Mouse (Mus musculus): ENCODE results near the gene Ifnz.
"Not testable (repeated sequence)": the region's sequence is repeated elsewhere in the genome, so short reads cannot be mapped to it uniquely, and the experiment has no call there.

Ifnz gene

GRCm38 (mm10) chr4:88785409-88785808, 3.5 kb downstream of the Ifnz start, which contains the start of gene Gm13276:
Gm13276 (plus strand) TSS chr4:88785709.
- DNase-seq (ENCODE audit: low spot score) = not testable (repeated sequence)

- DNase-seq (ENCODE audit: low spot score) = not testable (repeated sequence)
Observed at GRCm38 (mm10) chr4:88788402-88788801, 6.5 kb downstream of the Ifnz start, which contains the start of gene Gm13277. Gm13277 (plus strand) TSS chr4:88788632.

GRCm38 (mm10) chr4:88791250-88791649, 9.3 kb downstream of the Ifnz start, which contains the start of gene Gm13278:
Gm13278 (plus strand) TSS chr4:88791550.
- not testable (repeated sequence) for DNase-seq (ENCODE audit: low spot score)

- not testable (repeated sequence) for DNase-seq (ENCODE audit: low spot score)
Observed at GRCm38 (mm10) chr4:88793936-88794675, 12.2 kb downstream of the Ifnz start, which contains the start of gene Gm13275. Gm13275 (plus strand) TSS chr4:88794487.

DNA sequence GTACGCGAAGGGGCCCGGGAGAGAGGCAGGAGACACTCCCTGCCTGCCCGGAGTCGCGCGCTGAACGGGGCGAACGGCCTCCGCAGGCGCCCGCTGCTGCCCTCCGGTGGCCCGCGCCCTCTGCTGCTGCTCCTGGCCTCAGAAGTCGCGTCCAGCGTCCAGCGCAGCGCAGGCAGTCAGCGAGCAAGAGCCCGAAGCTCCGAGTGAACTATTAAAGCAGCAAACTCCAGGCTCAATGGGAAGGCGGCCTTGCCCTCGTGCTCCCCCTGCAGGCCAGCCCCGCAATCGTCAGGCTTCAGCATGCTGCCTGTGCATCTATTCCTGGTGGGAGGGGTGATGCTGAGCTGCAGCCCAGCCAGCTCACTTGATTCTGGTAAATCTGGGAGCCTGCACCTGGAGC, 15.2 kb downstream of the Ifnz start, which contains the start of gene Gm13279:
Gm13279 (plus strand) TSS at position 301 of the 400 bp plus-strand sequence.
- DNase-seq (ENCODE audit: low spot score) = not testable (repeated sequence)

GRCm38 (mm10) chr4:88799365-88799764, 17.4 kb downstream of the Ifnz start, which contains the start of gene Gm13285:
Gm13285 (plus strand) TSS chr4:88799665.
- DNase-seq (ENCODE audit: low spot score) = not testable (repeated sequence)

- DNase-seq (ENCODE audit: low spot score) = not testable (repeated sequence)
Observed at GRCm38 (mm10) chr4:88802954-88803353, 21.0 kb downstream of the Ifnz start, which contains the start of gene Gm13287. Gm13287 (plus strand) TSS chr4:88803254.

GRCm38 (mm10) chr4:88805231-88805630, 23.3 kb downstream of the Ifnz start, which contains the start of gene Gm13288:
Gm13288 (plus strand) TSS chr4:88805531.
- DNase-seq (ENCODE audit: low spot score) = not testable (repeated sequence)

DNA sequence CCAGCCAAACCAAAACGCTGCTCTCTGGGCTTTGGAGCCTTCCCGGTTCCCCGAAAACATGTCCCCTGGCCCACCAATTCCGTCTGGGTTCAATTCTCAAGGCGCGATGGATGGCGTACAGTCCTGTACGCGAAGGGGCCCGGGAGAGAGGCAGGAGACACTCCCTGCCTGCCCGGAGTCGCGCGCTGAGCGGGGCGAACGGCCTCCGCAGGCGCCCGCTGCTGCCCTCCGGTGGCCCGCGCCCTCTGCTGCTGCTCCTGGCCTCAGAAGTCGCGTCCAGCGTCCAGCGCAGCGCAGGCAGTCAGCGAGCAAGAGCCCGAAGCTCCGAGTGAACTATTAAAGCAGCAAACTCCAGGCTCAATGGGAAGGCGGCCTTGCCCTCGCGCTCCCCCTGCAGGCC, 23.8 kb downstream of the Ifnz start:
- not testable (repeated sequence) for DNase-seq (ENCODE audit: low spot score)

DNA sequence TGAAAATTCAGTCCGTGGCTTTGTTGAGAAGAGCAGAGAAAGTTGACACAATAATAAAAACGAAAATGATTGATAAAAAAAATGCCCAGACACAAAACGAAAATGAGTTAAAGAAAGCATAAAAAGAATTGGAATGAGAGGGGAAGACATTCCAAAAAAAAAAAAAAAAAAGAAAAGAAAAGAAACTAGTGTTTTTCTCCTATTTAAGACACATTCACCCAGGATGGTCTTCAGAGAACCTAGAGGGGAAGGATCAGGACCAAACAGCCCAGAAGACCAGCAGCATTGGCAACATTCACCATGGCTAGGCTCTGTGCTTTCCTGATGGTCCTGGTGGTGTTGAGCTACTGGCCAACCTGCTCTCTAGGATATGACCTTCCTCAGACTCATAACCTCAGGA, 34.0 kb downstream of the Ifnz start, which contains the start of gene Ifna7:
Ifna7 (plus strand) TSS at position 301 of the 400 bp plus-strand sequence.
- DNase-seq (ENCODE audit: low spot score) = no peak

DNA sequence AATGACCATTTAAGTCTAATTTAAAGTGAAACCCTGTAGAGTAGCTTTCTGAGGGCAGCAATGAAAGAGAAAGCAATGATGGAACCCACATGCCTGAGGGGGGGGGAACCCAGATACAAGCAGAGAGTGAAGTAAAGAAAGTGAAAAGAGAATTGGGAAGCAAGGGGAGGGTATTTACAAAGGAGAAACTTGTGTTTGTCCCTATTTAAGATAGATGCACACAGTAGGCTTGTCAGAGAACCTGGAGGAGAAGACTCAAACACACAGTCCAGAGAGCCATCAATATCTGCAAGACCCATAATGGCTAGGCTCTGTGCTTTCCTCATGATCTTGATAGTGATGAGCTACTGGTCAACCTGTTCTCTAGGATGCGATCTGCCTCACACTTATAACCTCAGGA, 37.7 kb downstream of the Ifnz start, which contains the start of gene Ifna11:
Ifna11 (plus strand) TSS at position 301 of the 400 bp plus-strand sequence.
- DNase-seq (ENCODE audit: low spot score) = no peak

- no peak for DNase-seq (ENCODE audit: low spot score)
Observed at GRCm38 (mm10) chr4:88822995-88823394, 41.1 kb downstream of the Ifnz start.

DNA sequence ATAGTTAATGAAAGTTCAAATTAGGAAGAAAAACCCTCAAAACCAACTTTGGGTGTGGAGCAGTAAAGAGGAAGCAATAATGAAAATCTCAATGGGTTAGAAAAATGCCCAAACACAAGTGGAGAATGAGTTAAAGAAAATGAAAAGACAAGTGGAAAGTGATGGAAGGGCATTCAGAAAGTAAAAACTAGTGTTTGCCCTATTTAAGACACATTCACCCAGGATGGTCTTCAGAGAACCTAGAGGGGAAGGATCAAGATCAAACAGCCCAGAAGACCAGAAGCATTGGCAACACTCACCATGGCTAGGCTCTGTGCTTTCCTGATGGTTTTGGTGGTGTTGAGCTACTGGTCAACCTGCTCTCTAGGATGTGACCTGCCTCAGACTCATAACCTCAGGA, 45.2 kb downstream of the Ifnz start, which contains the start of gene Ifna6:
Ifna6 (plus strand) TSS at position 301 of the 400 bp plus-strand sequence.
- DNase-seq (ENCODE audit: low spot score) = not testable (repeated sequence)

DNA sequence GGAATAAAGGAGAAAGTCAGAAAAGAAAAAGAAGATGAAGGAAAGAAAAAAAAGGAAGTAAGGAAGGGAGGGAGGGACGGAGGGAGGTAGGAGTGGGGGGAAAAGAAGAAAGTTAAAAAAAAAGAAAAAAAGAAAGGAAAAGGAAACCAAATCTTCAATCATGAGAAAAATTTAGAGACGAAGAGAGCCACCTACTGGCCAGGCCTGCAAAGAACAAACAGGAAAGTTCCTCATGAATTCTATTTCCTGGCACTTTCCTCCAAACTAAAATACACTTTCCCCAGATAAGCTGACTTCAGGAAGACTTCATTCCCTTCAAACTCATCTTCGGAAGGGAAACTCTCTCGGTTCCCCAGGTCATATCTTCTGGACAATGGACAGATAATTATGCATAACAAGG, 48.6 kb downstream of the Ifnz start:
- no peak for DNase-seq (ENCODE audit: low spot score)

All from c-Kit-positive CD71-positive TER-119-positive erythroid progenitor cells, embryonic 14.5 days (primary cell).